Mouse (Mus musculus) common myeloid progenitor, adult 5-6 weeks (primary cell): ENCODE results near the gene Ifnlr1. TPM values are rescaled to one million over a fixed set of nuclear protein-coding genes. Genes with fewer than 3 reads are reported as not detected.
A peak's percentile ranks its signal among the peaks of the same experiment; 100 is the strongest.

Source experiments
- ATAC-seq: replicated peaks from 2 replicates; pipeline ENCODE4 v1.8.0; 2016; ENCODE audit warnings: low read depth, mild to moderate bottlenecking, moderate TSS enrichment, inconsistent platforms; ENCODE audit not compliant: poor library complexity, severe bottlenecking
- total RNA-seq: library from RNA; stranded (forward); fragments of 200-1000, 187-1606 nt; gene quantifications from 2 replicates; pipeline ENCODE4 v1.2.3, GENCODE M21; 2017

Ifnlr1 gene
- total RNA-seq, 1 experiment from 2014 or later: not detected

- no peak for ATAC-seq
These were observed 52.1 kb downstream of the Ifnlr1 start for GRCm38 (mm10) chr4:135738237-135738636.

DNA sequence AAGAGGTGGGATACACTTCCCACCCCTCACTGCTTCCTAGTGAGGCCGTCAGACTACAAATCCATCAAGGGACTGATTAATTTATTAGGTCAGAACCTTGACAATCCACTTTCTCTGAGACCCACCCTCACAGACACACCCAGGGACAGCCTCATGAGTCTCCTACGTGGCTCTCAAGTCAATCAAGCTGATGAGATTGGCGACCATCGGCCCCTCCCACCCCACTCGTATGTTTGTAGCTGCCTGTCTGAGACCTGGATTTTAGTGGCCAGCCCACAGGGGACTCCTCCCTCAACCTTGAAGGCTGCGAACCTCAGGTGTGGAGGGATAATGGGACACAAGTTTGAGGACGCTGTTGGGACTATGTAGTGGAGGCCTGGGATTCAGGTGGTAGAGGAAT, 53.1 kb downstream of the Ifnlr1 start:
- no peak for ATAC-seq

DNA sequence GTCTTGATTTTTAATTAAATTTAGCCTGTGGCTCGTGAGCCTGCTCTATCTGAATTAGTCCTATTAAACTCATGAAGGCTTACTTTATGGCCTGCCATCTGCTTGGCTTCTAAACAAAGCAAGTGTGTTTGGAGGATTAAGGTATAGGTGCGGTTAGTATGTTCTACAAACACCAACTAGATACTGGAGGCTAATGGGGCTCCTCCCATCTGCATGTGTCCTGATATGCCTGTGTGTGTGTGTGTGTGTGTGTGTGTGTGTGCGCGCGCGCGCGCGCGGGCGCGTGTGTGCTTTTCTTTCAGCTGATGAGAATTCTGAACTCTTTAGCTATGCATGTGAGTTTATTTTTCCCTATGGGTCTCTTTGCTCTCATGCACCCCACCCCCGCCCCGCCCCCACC, 53.6 kb downstream of the Ifnlr1 start:
- peak; percentile 39; the same call in 1 of the 2 replicates for ATAC-seq

DNA sequence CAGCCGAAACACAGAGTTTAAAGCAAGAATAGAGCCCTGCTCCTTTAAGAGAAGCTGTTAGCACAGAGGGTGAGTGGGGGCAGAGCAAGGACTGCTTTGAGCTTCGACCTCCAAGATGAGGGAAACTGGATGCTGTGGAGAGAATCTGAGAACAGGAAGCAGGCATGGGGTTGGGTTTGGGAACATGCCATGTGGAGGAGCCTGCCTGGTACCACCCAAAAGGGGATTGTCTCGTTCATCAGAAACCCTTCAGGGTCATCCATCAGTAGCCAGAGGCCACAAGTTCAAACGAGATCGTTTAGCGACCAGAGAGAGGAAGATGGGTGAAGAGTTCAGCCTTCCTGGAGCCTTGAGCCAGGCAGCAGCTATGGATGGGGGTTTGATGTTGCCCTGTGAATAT, 57.4 kb downstream of the Ifnlr1 start:
- ATAC-seq: no peak

DNA sequence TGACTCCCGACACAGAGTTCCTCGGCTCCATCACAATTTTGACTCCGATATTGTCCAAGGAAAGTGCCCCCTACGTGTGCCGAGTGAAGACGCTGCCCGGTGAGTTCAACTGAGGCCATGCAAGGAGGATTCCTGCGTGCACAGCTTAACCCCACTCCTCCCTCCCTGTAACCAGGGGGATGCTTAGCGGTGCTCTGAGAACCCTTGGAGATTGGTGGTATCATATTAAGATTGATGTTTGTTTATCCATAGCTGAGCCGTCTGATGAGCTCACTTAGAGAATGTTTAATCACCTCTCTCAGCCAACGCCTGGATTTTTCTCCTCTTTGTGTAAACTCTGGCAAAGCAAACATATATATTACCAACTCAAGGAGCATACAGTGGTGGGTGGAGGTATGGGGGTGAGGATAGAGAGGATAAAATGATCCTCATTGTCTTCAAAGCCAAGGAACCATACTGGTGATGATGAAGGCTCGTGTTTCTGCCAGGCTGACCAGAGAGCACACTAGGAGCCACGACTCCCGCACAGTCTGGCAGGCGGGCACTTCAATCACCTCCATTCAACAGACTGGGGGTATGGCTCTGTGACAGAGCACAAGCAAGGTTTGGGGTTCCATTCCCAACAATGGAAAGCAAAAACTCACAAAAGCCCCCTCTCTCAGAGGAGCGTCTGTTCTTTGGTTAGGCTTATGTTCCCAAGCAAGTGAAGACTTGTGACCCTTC, 58.8 kb downstream of the Ifnlr1 start:
- no peak for ATAC-seq

- no peak for ATAC-seq
These were observed 59.5 kb downstream of the Ifnlr1 start for GRCm38 (mm10) chr4:135745613-135746012.

- no peak for ATAC-seq
These were observed 64.8 kb downstream of the Ifnlr1 start for GRCm38 (mm10) chr4:135750896-135751295.

GRCm38 (mm10) chr4:135752106-135752778, 66.2 kb downstream of the Ifnlr1 start:
- no peak for ATAC-seq

GRCm38 (mm10) chr4:135752779-135753164, 66.7 kb downstream of the Ifnlr1 start:
- ATAC-seq: no peak

Other genes starting within 250 kb of the Ifnlr1 start
- not detected in 2 replicates for gene Stpg1, start 191.5 kb upstream of the Ifnlr1 start, total RNA-seq
- gene Nipal3, start 191.2 kb upstream of the Ifnlr1 start, total RNA-seq: 31.7 and 39.1 TPM in 2 replicates
- not detected in 2 replicates for gene Grhl3, start 112.7 kb upstream of the Ifnlr1 start, total RNA-seq
- gene Il22ra1, start 41.9 kb downstream of the Ifnlr1 start, total RNA-seq: not detected in 2 replicates
- not detected in 2 replicates for gene Myom3, start 73.4 kb downstream of the Ifnlr1 start, total RNA-seq
- gene Srsf10, start 169.5 kb downstream of the Ifnlr1 start, total RNA-seq: 292 and 303 TPM in 2 replicates
- gene Pnrc2, start 187.6 kb downstream of the Ifnlr1 start, total RNA-seq: 146 and 189 TPM in 2 replicates
- 9.4 and 10.9 TPM in 2 replicates for gene Cnr2, start 209.1 kb downstream of the Ifnlr1 start, total RNA-seq
- gene Fuca1, start 234.4 kb downstream of the Ifnlr1 start, total RNA-seq: 70.8 and 71.5 TPM in 2 replicates